Mouse (Mus musculus) gastrocnemius, adult 18-20 months (tissue): ENCODE results near the gene Iqcf3. TPM values are rescaled to one million over a fixed set of nuclear protein-coding genes. Genes with fewer than 3 reads are reported as not detected.
"Not testable (repeated sequence)": the region's sequence is repeated elsewhere in the genome, so short reads cannot be mapped to it uniquely, and the experiment has no call there.

ENCODE experiments used
- DNase-seq: peaks from one replicate; pipeline ENCODE4 v3.0.0; 2021; ENCODE audit warnings: low spot score
- total RNA-seq, 2 experiments: library from RNA; stranded (reverse); gene quantifications; 2 replicates each; pipeline ENCODE4 v1.2.3; 2021

Gene Iqcf3
- total RNA-seq, 2 experiments from 2014 or later = not detected

- DNase-seq = no peak
Measured at GRCm38 (mm10) chr9:106509356-106509755, 52.1 kb downstream of the Iqcf3 start.

GRCm38 (mm10) chr9:106504246-106504645, 57.2 kb downstream of the Iqcf3 start:
- DNase-seq = no peak

- DNase-seq = no peak
Measured at GRCm38 (mm10) chr9:106501846-106502245, 59.6 kb downstream of the Iqcf3 start.

- no peak for DNase-seq
Measured at GRCm38 (mm10) chr9:106499667-106500066, 61.8 kb downstream of the Iqcf3 start, which contains the start of gene Iqcf1. Gene Iqcf1, plus strand, starts transcription at chr9:106499967.

- not testable (repeated sequence) for DNase-seq
Measured at GRCm38 (mm10) chr9:106487602-106488001, 73.8 kb downstream of the Iqcf3 start.

- DNase-seq = no peak
Measured at GRCm38 (mm10) chr9:106485076-106485475, 76.4 kb downstream of the Iqcf3 start.

GRCm38 (mm10) chr9:106483606-106484005, 77.8 kb downstream of the Iqcf3 start:
- DNase-seq = no peak

GRCm38 (mm10) chr9:106483136-106483535, 78.3 kb downstream of the Iqcf3 start:
- DNase-seq = no peak

GRCm38 (mm10) chr9:106482578-106483115, 78.8 kb downstream of the Iqcf3 start:
- no peak for DNase-seq

- DNase-seq = no peak
Measured at GRCm38 (mm10) chr9:106481676-106482075, 79.8 kb downstream of the Iqcf3 start.

- no peak for DNase-seq
Measured at GRCm38 (mm10) chr9:106481075-106481474, 80.4 kb downstream of the Iqcf3 start.

GRCm38 (mm10) chr9:106480541-106480940, 80.9 kb downstream of the Iqcf3 start:
- no peak for DNase-seq

GRCm38 (mm10) chr9:106478101-106478500, 83.3 kb downstream of the Iqcf3 start:
- no peak for DNase-seq

- no peak for DNase-seq
Measured at GRCm38 (mm10) chr9:106477649-106478048, 83.8 kb downstream of the Iqcf3 start.

- peak; percentile 99 for DNase-seq
Measured at GRCm38 (mm10) chr9:106476924-106477484, 84.4 kb downstream of the Iqcf3 start, which contains the start of gene Parp3. Gene Parp3, minus strand, starts transcription at chr9:106476949.

- DNase-seq = peak; percentile 85
Measured at GRCm38 (mm10) chr9:106476002-106476923, 85.2 kb downstream of the Iqcf3 start.

- DNase-seq = no peak
Measured at GRCm38 (mm10) chr9:106475663-106476001, 85.8 kb downstream of the Iqcf3 start, which contains the start of gene Rrp9. Gene Rrp9, plus strand, starts transcription at chr9:106475963.

GRCm38 (mm10) chr9:106475046-106475445, 86.4 kb downstream of the Iqcf3 start:
- no peak for DNase-seq

- peak; percentile 74 for DNase-seq
Measured at GRCm38 (mm10) chr9:106474456-106474855, 87.0 kb downstream of the Iqcf3 start.

GRCm38 (mm10) chr9:106473753-106474105, 87.7 kb downstream of the Iqcf3 start:
- DNase-seq = no peak

GRCm38 (mm10) chr9:106473081-106473752, 88.2 kb downstream of the Iqcf3 start:
- DNase-seq = no peak

GRCm38 (mm10) chr9:106472321-106472720, 89.1 kb downstream of the Iqcf3 start:
- no peak for DNase-seq
